Mouse (Mus musculus) embryonic facial prominence, embryonic 11.5 days (tissue): ENCODE measurements at regions not wholly inside any gene's neighbourhood (a gene's known extent, or its start where the extent isn't known, plus 50 kb on each side); places are given as distances from the start of the nearest gene placed in this dataset.

ENCODE experiments used
- ATAC-seq: fragments of 200-750 bp; cut with Nextera tagmentation; replicated peaks from 2 replicates; pipeline ENCODE4 v1.8.0; 2017; ENCODE audit warnings: low read depth; ENCODE audit not compliant: insufficient number of reproducible peaks, low FRiP score, low TSS enrichment
- DNase-seq: peaks from one replicate; pipeline ENCODE4 v3.0.0-alpha.2; 2015; ENCODE audit warnings: low spot score
- H3K27ac ChIP-seq: fragments of 300-500 bp; sonication (generic); replicated peaks from 2 replicates; pipeline ENCODE4 v1.5.1; 2014; ENCODE audit warnings: mild to moderate bottlenecking, low read depth, low read length, control low read depth
- H3K27me3 ChIP-seq: fragments of 300-500 bp; sonication (generic); 2 replicates; pipeline ENCODE4 v1.6.1; 2014; ENCODE audit warnings: mild to moderate bottlenecking, low read length, moderate library complexity, mixed read lengths; ENCODE audit not compliant: control insufficient read depth, insufficient read depth
- H3K36me3 ChIP-seq: fragments of 300-500 bp; sonication (generic); replicated peaks from 2 replicates; pipeline ENCODE4 v1.6.1; 2014; ENCODE audit warnings: low read depth, mild to moderate bottlenecking, low read length, moderate library complexity, mixed read lengths; ENCODE audit not compliant: control insufficient read depth, insufficient read depth
- H3K4me1 ChIP-seq: fragments of 300-500 bp; sonication (generic); 2 replicates; pipeline ENCODE4 v1.6.1; 2014; ENCODE audit warnings: low read length, mixed read lengths; ENCODE audit not compliant: control insufficient read depth, insufficient read depth
- H3K4me2 ChIP-seq: fragments of 300-500 bp; sonication (generic); 2 replicates; pipeline ENCODE4 v1.6.1; 2014; ENCODE audit warnings: low read depth, mild to moderate bottlenecking, control low read depth, low read length, moderate library complexity
- H3K4me3 ChIP-seq: fragments of 300-500 bp; sonication (generic); 2 replicates; pipeline ENCODE4 v1.5.1; 2014; ENCODE audit warnings: low read depth, low read length, control low read depth
- H3K9ac ChIP-seq: fragments of 300-500 bp; sonication (generic); replicated peaks from 2 replicates; pipeline ENCODE4 v1.6.1; 2014; ENCODE audit warnings: mild to moderate bottlenecking, control low read depth, low read length
- H3K9me3 ChIP-seq: fragments of 300-500 bp; sonication (generic); replicated peaks from 2 replicates; pipeline ENCODE4 v1.6.1; 2016; ENCODE audit warnings: mild to moderate bottlenecking, low read length, inconsistent platforms, mixed read lengths; ENCODE audit not compliant: control insufficient read depth
- WGBS: fragments of 180-500 bp; shearing (Covaris S2); extraction: QIAGEN DNeasy Blood & Tissue Kit; methylation state at CpG from one replicate; pipeline ENCODE4 v1.1.7; 2014; 5-methylcytosine and 5-hydroxymethylcytosine counted together

GRCm38 (mm10) chr3:82781464-82781863 is 94.8 kb downstream of the Rbm46 start:
- Histone ChIP-seq H3K4me2 (no peak overlapping the region), H3K9me3 (no peaks in the 10 kb centered on the region), H3K4me3 (no peak overlapping the region), H3K27me3 (no peaks in the 10 kb centered on the region), H3K9ac (no peak overlapping the region), H3K27ac (no peak overlapping the region), H3K36me3 (no peaks in the 10 kb centered on the region), H3K4me1 (no peaks in the 10 kb centered on the region)
- DNase-seq (no peak), ATAC-seq (no peak)
- WGBS: 100% methylated on average over 1 of the region's 1 CpGs

- 89% methylated on average over 8 of the region's 8 CpGs for WGBS
- no peak overlapping the region for H3K4me3 ChIP-seq
- no peak for ATAC-seq
Measured at GRCm38 (mm10) chr3:82770512-82771270, 105.6 kb downstream of the Rbm46 start.

DNA sequence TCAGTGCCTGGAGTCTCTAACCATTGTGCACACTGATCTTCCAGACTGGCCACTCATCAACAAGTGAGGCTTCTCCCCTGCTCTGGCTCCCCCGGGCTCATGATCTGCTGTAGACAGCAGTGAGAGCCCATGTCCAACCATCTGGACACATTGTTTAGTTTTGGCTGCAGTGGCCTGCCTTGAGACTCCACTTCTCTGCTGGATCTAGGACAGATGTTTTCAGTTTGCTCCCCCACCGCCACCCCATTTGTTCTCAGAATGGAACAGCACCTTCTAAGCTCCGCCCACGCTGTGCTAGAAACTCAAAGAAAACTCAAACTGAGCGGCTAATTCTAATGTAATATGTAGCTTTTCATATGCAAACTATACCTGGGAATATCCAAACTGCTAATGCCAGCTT is 108.8 kb downstream of the Rbm46 start:
- H3K4me1 ChIP-seq: no peaks in the 10 kb centered on the region
- H3K27ac ChIP-seq: no peak overlapping the region
- H3K9me3 ChIP-seq: no peaks in the 10 kb centered on the region
- no peak overlapping the region for H3K4me2 ChIP-seq
- H3K27me3 ChIP-seq: no peaks in the 10 kb centered on the region
- DNase-seq: peak; percentile 35
- 49% methylated on average over 5 of the region's 5 CpGs for WGBS
- H3K36me3 ChIP-seq: no peaks in the 10 kb centered on the region
- no peak for ATAC-seq
- no peak overlapping the region for H3K9ac ChIP-seq
- H3K4me3 ChIP-seq: no peak overlapping the region

More at GRCm38 (mm10) chr3:82770512-82771270, 105.6 kb downstream of the Rbm46 start:
- no peaks in the 10 kb centered on the region for H3K36me3 ChIP-seq
- no peak overlapping the region for H3K4me2 ChIP-seq
- H3K27ac ChIP-seq: no peak overlapping the region
- DNase-seq: no peak
- H3K9ac ChIP-seq: no peak overlapping the region
- H3K27me3 ChIP-seq: no peaks in the 10 kb centered on the region
- no peaks in the 10 kb centered on the region for H3K4me1 ChIP-seq
- no peaks in the 10 kb centered on the region for H3K9me3 ChIP-seq

GRCm38 (mm10) chr3:82759946-82760345 is 116.3 kb downstream of the Rbm46 start:
- H3K9me3 ChIP-seq: no peaks in the 10 kb centered on the region
- H3K27ac ChIP-seq: no peak overlapping the region
- H3K9ac ChIP-seq: no peak overlapping the region
- no peak overlapping the region for H3K4me2 ChIP-seq
- H3K27me3 ChIP-seq: no peaks in the 10 kb centered on the region
- no peaks in the 10 kb centered on the region for H3K4me1 ChIP-seq
- no peak for DNase-seq
- ATAC-seq: no peak
- no peaks in the 10 kb centered on the region for H3K36me3 ChIP-seq
- H3K4me3 ChIP-seq: no peak overlapping the region
- WGBS: 84% methylated on average over 2 of the region's 2 CpGs

DNA sequence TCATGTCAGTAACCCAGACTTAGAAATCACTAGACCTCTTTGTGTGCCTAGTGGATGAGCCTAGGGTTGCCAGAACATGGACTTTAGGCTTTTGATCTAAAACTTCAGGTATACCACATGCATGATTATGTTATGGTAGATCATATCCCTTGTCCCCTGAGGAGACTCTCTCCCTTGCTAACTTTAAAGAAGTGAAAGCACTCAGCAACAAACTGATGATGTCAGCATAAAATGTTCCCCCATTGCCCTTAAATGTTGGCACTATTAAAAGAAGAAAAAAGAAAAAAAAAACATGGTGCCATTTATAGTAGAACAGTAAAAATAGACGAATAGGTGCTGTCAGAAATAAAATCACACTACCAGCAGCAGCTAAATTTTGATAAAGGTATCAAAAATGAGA is 117.3 kb downstream of the Rbm46 start:
- H3K36me3 ChIP-seq: no peaks in the 10 kb centered on the region

GRCm38 (mm10) chr3:82725546-82725945 is 150.7 kb downstream of the Rbm46 start:
- Histone ChIP-seq H3K4me1 (no peaks in the 10 kb centered on the region), H3K4me2 (no peak overlapping the region), H3K4me3 (no peak overlapping the region), H3K9me3 (no peaks in the 10 kb centered on the region), H3K27ac (no peak overlapping the region), H3K36me3 (no peaks in the 10 kb centered on the region), H3K9ac (no peak overlapping the region), H3K27me3 (no peaks in the 10 kb centered on the region)
- DNase-seq: peak; percentile 70
- ATAC-seq: no peak
- WGBS: 27% methylated on average over 3 of the region's 3 CpGs

More for the DNA sequence above, 117.3 kb downstream of the Rbm46 start:
- no peak overlapping the region for H3K9ac ChIP-seq
- H3K9me3 ChIP-seq: no peaks in the 10 kb centered on the region
- WGBS: 80% methylated on average over 1 of the region's 1 CpGs
- DNase-seq: no peak
- H3K4me2 ChIP-seq: no peak overlapping the region
- no peak for ATAC-seq
- H3K27ac ChIP-seq: no peak overlapping the region
- H3K27me3 ChIP-seq: no peaks in the 10 kb centered on the region
- H3K4me1 ChIP-seq: no peaks in the 10 kb centered on the region
- no peak overlapping the region for H3K4me3 ChIP-seq

GRCm38 (mm10) chr3:82707628-82708027 is 159.7 kb upstream of the Npy2r start:
- H3K36me3 ChIP-seq: no peaks in the 10 kb centered on the region
- no peak overlapping the region for H3K27ac ChIP-seq
- DNase-seq (no peak), ATAC-seq (no peak)
- H3K4me3 ChIP-seq: no peak overlapping the region
- WGBS: 91% methylated on average over 4 of the region's 4 CpGs
- no peak overlapping the region for H3K9ac ChIP-seq
- no peaks in the 10 kb centered on the region for H3K4me1 ChIP-seq
- no peaks in the 10 kb centered on the region for H3K9me3 ChIP-seq
- H3K4me2 ChIP-seq: no peak overlapping the region
- H3K27me3 ChIP-seq: no peaks in the 10 kb centered on the region

- DNase-seq (peak; percentile 7), ATAC-seq (no peak)
- Histone ChIP-seq H3K36me3 (no peaks in the 10 kb centered on the region), H3K4me1 (no peaks in the 10 kb centered on the region), H3K4me2 (no peak overlapping the region), H3K9ac (no peak overlapping the region), H3K4me3 (no peak overlapping the region), H3K27me3 (no peaks in the 10 kb centered on the region), H3K27ac (no peak overlapping the region), H3K9me3 (no peaks in the 10 kb centered on the region)
- 90% methylated on average over 2 of the region's 2 CpGs for WGBS
Measured at GRCm38 (mm10) chr3:82692131-82692530, 144.2 kb upstream of the Npy2r start.
